Mouse (Mus musculus): ENCODE data around the gene Rbm4. TPM values are rescaled to one million over a fixed set of nuclear protein-coding genes. Genes with fewer than 3 reads are reported as not detected.
A peak's percentile ranks its signal among the peaks of the same experiment; 100 is the strongest.

The Rbm4 gene
- polyA plus RNA-seq (2014; fragmentation: Nextera tagmentation; extraction: Ambion mirVana), result 49.9 and 54.0 TPM in 2 replicates

DNA sequence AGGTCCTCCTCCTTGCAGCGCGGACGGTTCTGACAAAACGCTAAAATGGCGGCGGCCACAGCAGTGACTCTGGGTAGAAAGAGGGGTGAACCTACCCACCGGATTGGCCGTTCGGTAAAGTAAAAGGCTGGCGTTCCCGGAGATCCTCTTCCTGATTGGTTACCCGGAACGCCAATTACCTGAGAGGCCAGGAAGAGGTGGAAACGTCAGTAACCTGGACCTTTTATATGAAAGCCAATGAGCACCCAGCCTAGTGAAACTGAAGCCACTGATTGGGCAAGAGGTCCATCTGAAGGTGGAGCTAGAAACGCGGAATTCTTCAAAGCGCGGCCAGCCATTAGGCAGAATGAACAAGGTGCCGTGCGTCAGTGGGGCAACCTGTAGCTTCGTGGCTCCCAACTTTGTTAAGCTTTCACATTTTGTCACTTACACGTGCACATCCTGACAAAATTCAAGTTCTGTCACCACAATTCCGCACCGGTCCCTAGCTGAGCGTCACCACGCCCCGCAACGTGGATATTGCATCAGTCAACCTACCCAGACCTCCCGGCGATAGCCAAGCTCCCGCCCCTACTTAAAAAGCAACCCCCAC is at the start of gene Rbm4:
TSS of gene Rbm4 (minus strand) at position 71 of the 592 bp plus-strand sequence.
- peak within 1 kb of the TSS; percentile 88 for H3K4me2 ChIP-seq
- H3K9me3 ChIP-seq (ENCODE audit: control insufficient read depth, low read length), result no peaks in the 10 kb centered on the region
- peak; percentile 97 for ATAC-seq (replicated peaks; ENCODE audit: low FRiP score)
- H3K27me3 ChIP-seq (replicated peaks; ENCODE audit: control insufficient read depth, insufficient read depth, low read length), result no peaks in the 10 kb centered on the region
- H3K4me3 ChIP-seq (ENCODE audit: low read depth, low read length), result peak within 1 kb of the TSS; percentile 69
- peaks cover 38% of the 10 kb centered on the region for H3K4me1 ChIP-seq (replicated peaks; ENCODE audit: control insufficient read depth, insufficient read depth, low read length)
- DNase-seq (ENCODE audit: low spot score), result peak; percentile 91
- H3K9ac ChIP-seq (ENCODE audit: low read depth, low read length), result peak within 1 kb of the TSS; percentile 84
- peaks cover 30% of the 10 kb centered on the region for H3K36me3 ChIP-seq (ENCODE audit: control insufficient read depth, insufficient read depth, low read length)
- WGBS, result under 1% methylated on average over 31 of the region's 31 CpGs
- H3K27ac ChIP-seq (ENCODE audit: low read depth, low read length), result peak within 1 kb of the TSS; percentile 79

DNA sequence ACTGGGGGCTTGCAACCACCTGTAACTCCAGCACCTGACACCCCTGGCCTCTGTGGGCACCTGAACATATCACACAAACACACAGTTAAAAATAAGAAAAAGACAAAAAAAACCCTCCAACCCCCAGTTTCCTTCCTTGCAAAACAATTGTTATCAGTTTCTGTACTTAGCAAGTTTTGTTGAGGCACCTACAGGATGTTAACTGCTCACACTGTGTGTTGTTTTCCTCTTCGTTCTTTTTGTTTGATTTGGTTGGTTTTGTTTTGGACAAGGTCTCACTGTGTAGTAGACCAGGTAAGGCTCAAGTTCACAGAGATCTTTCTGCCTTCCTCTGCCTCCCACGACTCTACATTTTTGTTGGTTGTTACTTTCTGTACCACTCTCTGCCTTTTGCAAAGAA is 48.9 kb upstream of the Rbm4 start:
- 61% methylated on average over 2 of the region's 2 CpGs for WGBS
- DNase-seq (ENCODE audit: low spot score), result no peak
- ATAC-seq (replicated peaks; ENCODE audit: low FRiP score), result no peak
- no peak overlapping the region for H3K9ac ChIP-seq (ENCODE audit: low read depth, low read length)
- H3K4me1 ChIP-seq (replicated peaks; ENCODE audit: control insufficient read depth, insufficient read depth, low read length), result peaks cover 14% of the 10 kb centered on the region
- H3K36me3 ChIP-seq (ENCODE audit: control insufficient read depth, insufficient read depth, low read length), result no peaks in the 10 kb centered on the region
- H3K4me3 ChIP-seq (ENCODE audit: low read depth, low read length), result no peak overlapping the region
- no peak overlapping the region for H3K27ac ChIP-seq (ENCODE audit: low read depth, low read length)
- no peaks in the 10 kb centered on the region for H3K9me3 ChIP-seq (ENCODE audit: control insufficient read depth, low read length)
- peaks cover 36% of the 10 kb centered on the region for H3K27me3 ChIP-seq (replicated peaks; ENCODE audit: control insufficient read depth, insufficient read depth, low read length)
- no peak overlapping the region for H3K4me2 ChIP-seq

DNA sequence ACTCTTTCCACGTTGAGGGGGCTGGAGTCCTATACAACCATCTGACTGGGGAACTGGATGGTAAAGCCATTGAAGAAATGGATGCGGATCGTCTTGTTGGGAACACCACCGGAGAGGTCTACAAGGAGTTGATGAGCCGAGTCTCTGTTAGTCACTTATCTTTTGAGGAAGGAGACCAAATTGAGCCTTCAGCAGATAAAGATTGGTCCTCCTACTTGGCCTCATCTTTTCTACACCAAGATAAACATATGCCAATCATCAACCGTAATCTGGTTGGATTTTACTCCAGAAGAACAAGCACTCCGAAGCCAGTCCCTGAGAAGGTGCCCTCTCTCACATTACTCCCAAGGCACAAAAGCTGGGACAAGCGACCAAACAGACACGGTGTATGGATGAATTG is 47.1 kb upstream of the Rbm4 start:
- H3K27ac ChIP-seq (ENCODE audit: low read depth, low read length), result no peak overlapping the region
- peaks cover 14% of the 10 kb centered on the region for H3K4me1 ChIP-seq (replicated peaks; ENCODE audit: control insufficient read depth, insufficient read depth, low read length)
- WGBS, result 71% methylated on average over 9 of the region's 9 CpGs
- H3K4me3 ChIP-seq (ENCODE audit: low read depth, low read length), result no peak overlapping the region
- no peak for ATAC-seq (replicated peaks; ENCODE audit: low FRiP score)
- no peaks in the 10 kb centered on the region for H3K36me3 ChIP-seq (ENCODE audit: control insufficient read depth, insufficient read depth, low read length)
- no peak overlapping the region for H3K4me2 ChIP-seq
- H3K9me3 ChIP-seq (ENCODE audit: control insufficient read depth, low read length), result no peaks in the 10 kb centered on the region
- peaks cover 34% of the 10 kb centered on the region for H3K27me3 ChIP-seq (replicated peaks; ENCODE audit: control insufficient read depth, insufficient read depth, low read length)
- no peak for DNase-seq (ENCODE audit: low spot score)
- no peak overlapping the region for H3K9ac ChIP-seq (ENCODE audit: low read depth, low read length)

DNA sequence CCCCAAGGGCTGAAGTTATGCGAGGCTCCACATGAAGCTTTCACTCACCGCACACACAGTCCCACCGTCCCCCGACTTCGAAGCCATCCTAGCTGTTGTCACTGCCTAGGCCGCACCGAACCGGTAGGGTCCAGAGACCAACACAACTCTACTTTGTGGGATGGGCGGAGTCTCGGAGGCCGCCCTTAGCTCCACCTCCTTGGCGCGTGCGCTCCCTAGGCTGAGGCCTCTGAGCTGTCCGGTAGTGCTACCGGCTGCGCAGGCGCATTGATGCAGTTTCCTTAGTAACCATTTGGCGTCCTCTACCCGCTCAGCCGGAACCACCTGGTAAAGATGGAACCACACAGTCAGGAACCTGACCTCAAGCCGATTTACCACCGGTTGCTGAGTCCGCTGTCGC is 45.4 kb upstream of the Rbm4 start, which contains the start of the genes Ccs and Ccdc87:
TSS of gene Ccs (minus strand) at position 184 of the 400 bp plus-strand sequence.
TSS of gene Ccdc87 (plus strand) at position 218 of the 400 bp plus-strand sequence.
- DNase-seq (ENCODE audit: low spot score), result peak; percentile 90
- Histone ChIP-seq H3K4me3 (ENCODE audit: low read depth, low read length) (peak within 1 kb of the TSS; percentile 72), H3K27ac (ENCODE audit: low read depth, low read length) (0 out of 2 replicates have a peak within 1 kb of the TSS, but pooled peaks have one; percentile 53), H3K4me1 (replicated peaks; ENCODE audit: control insufficient read depth, insufficient read depth, low read length) (peaks cover 14% of the 10 kb centered on the region), H3K9me3 (ENCODE audit: control insufficient read depth, low read length) (no peaks in the 10 kb centered on the region), H3K4me2 (peak within 1 kb of the TSS; percentile 99), H3K27me3 (replicated peaks; ENCODE audit: control insufficient read depth, insufficient read depth, low read length) (peaks cover 34% of the 10 kb centered on the region), H3K36me3 (ENCODE audit: control insufficient read depth, insufficient read depth, low read length) (no peaks in the 10 kb centered on the region), H3K9ac (ENCODE audit: low read depth, low read length) (peak within 1 kb of the TSS; percentile 86)
- WGBS, result under 1% methylated on average over 25 of the region's 25 CpGs
- peak; percentile 98 for ATAC-seq (replicated peaks; ENCODE audit: low FRiP score)

DNA sequence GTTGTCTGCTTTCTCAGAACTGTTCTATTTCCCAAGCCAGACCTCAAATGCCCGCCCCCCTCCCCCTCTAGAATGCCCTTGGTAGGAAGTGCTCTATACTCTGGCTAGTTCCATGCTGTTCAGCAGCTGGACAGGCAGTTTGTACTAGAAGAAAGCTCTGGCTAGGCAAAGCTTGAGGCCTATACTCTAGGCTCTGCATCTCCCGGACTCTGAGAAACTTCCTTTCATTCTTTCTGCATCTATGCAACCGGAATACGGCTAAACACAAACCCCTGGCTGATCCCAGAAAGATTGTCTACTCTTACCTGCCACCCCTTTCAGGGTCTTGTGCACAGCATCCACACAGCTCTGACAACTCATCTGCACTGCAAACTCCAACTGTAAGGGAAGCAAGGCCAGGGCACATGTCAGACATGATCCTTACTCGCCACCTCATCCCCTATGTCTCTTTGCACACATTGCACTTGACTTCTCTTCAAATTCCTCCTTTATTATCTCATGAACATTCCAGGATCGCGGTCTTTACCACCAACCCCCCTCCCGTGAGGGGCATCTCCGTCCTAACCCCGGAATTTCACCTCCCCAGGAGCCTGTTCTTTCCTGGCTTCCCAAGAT is 44.9 kb upstream of the Rbm4 start:
- ATAC-seq (replicated peaks; ENCODE audit: low FRiP score), result peak; percentile 34; the same call in 1 of the 2 replicates

GRCm38 (mm10) chr19:4837049-4837448 is 43.3 kb upstream of the Rbm4 start:
- H3K4me1 ChIP-seq (replicated peaks; ENCODE audit: control insufficient read depth, insufficient read depth, low read length), result peaks cover 14% of the 10 kb centered on the region
- ATAC-seq (replicated peaks; ENCODE audit: low FRiP score), result no peak
- WGBS, result 93% methylated on average over 6 of the region's 6 CpGs

More for the DNA sequence above, 44.9 kb upstream of the Rbm4 start:
- Histone ChIP-seq H3K4me1 (replicated peaks; ENCODE audit: control insufficient read depth, insufficient read depth, low read length) (peaks cover 14% of the 10 kb centered on the region), H3K36me3 (ENCODE audit: control insufficient read depth, insufficient read depth, low read length) (no peaks in the 10 kb centered on the region), H3K27ac (ENCODE audit: low read depth, low read length) (0 out of 2 replicates have a peak overlapping the region, but pooled peaks have one; percentile 53), H3K4me2 (peak overlapping the region; percentile 99), H3K9me3 (ENCODE audit: control insufficient read depth, low read length) (no peaks in the 10 kb centered on the region), H3K27me3 (replicated peaks; ENCODE audit: control insufficient read depth, insufficient read depth, low read length) (peaks cover 34% of the 10 kb centered on the region), H3K4me3 (ENCODE audit: low read depth, low read length) (peak overlapping the region; percentile 72), H3K9ac (ENCODE audit: low read depth, low read length) (peak overlapping the region; percentile 86)
- DNase-seq (ENCODE audit: low spot score), result no peak
- 33% methylated on average over 10 of the region's 10 CpGs for WGBS

GRCm38 (mm10) chr19:4836096-4836495 is 42.4 kb upstream of the Rbm4 start:
- Histone ChIP-seq H3K36me3 (ENCODE audit: control insufficient read depth, insufficient read depth, low read length) (0 out of 2 replicates have a peak, but pooled peaks cover 2% of the 10 kb centered on the region), H3K9me3 (ENCODE audit: control insufficient read depth, low read length) (no peaks in the 10 kb centered on the region), H3K27me3 (replicated peaks; ENCODE audit: control insufficient read depth, insufficient read depth, low read length) (peaks cover 14% of the 10 kb centered on the region), H3K4me2 (no peak overlapping the region), H3K27ac (ENCODE audit: low read depth, low read length) (no peak overlapping the region), H3K9ac (ENCODE audit: low read depth, low read length) (no peak overlapping the region), H3K4me3 (ENCODE audit: low read depth, low read length) (no peak overlapping the region), H3K4me1 (replicated peaks; ENCODE audit: control insufficient read depth, insufficient read depth, low read length) (peaks cover 14% of the 10 kb centered on the region)
- 84% methylated on average over 2 of the region's 2 CpGs for WGBS
- DNase-seq (ENCODE audit: low spot score), result no peak
- no peak for ATAC-seq (replicated peaks; ENCODE audit: low FRiP score)

More at GRCm38 (mm10) chr19:4837049-4837448, 43.3 kb upstream of the Rbm4 start:
- Histone ChIP-seq H3K36me3 (ENCODE audit: control insufficient read depth, insufficient read depth, low read length) (no peaks in the 10 kb centered on the region), H3K27ac (ENCODE audit: low read depth, low read length) (no peak overlapping the region), H3K4me3 (ENCODE audit: low read depth, low read length) (no peak overlapping the region), H3K27me3 (replicated peaks; ENCODE audit: control insufficient read depth, insufficient read depth, low read length) (peaks cover 24% of the 10 kb centered on the region), H3K9ac (ENCODE audit: low read depth, low read length) (no peak overlapping the region), H3K4me2 (no peak overlapping the region), H3K9me3 (ENCODE audit: control insufficient read depth, low read length) (no peaks in the 10 kb centered on the region)
- DNase-seq (ENCODE audit: low spot score), result no peak

- Histone ChIP-seq H3K4me1 (replicated peaks; ENCODE audit: control insufficient read depth, insufficient read depth, low read length) (peaks cover 10% of the 10 kb centered on the region), H3K9ac (ENCODE audit: low read depth, low read length) (no peak overlapping the region), H3K4me2 (no peak overlapping the region), H3K27ac (ENCODE audit: low read depth, low read length) (no peak overlapping the region), H3K27me3 (replicated peaks; ENCODE audit: control insufficient read depth, insufficient read depth, low read length) (no peaks in the 10 kb centered on the region), H3K9me3 (ENCODE audit: control insufficient read depth, low read length) (no peaks in the 10 kb centered on the region), H3K4me3 (ENCODE audit: low read depth, low read length) (no peak overlapping the region), H3K36me3 (ENCODE audit: control insufficient read depth, insufficient read depth, low read length) (0 out of 2 replicates have a peak, but pooled peaks cover 2% of the 10 kb centered on the region)
- DNase-seq (ENCODE audit: low spot score) (no peak), ATAC-seq (replicated peaks; ENCODE audit: low FRiP score) (no peak)
- 83% methylated on average over 8 of the region's 8 CpGs for WGBS
Observed at GRCm38 (mm10) chr19:4833977-4834376, 40.3 kb upstream of the Rbm4 start.

All from liver, embryonic 11.5 days (tissue).